Mouse (Mus musculus) c-Kit-positive CD71-positive TER-119-positive erythroid progenitor cells, embryonic 14.5 days (primary cell): ENCODE results near the gene Epb41l1.

Experiments used
- DNase-seq: peaks from one replicate; pipeline ENCODE4 v3.0.0-alpha.2; 2013; ENCODE audit warnings: low spot score

Epb41l1 gene

GRCm38 (mm10) chr2:156538817-156539555 is 118.3 kb downstream of the Epb41l1 start:
- no peak for DNase-seq

- DNase-seq, result no peak
Observed at GRCm38 (mm10) chr2:156540991-156541390, 120.3 kb downstream of the Epb41l1 start.

- DNase-seq, result no peak
Observed at GRCm38 (mm10) chr2:156542410-156542809, 121.7 kb downstream of the Epb41l1 start.

GRCm38 (mm10) chr2:156543804-156544203 is 123.1 kb downstream of the Epb41l1 start:
- DNase-seq, result no peak

- peak; percentile 85 for DNase-seq
Observed at GRCm38 (mm10) chr2:156547123-156547891, 126.6 kb downstream of the Epb41l1 start, which contains the start of gene Aar2. TSS of gene Aar2 (plus strand) at chr2:156547584.

- DNase-seq, result no peak
Observed at GRCm38 (mm10) chr2:156552421-156552820, 131.7 kb downstream of the Epb41l1 start.

GRCm38 (mm10) chr2:156561808-156562207 is 141.1 kb downstream of the Epb41l1 start:
- DNase-seq, result no peak

- DNase-seq, result no peak
Observed at GRCm38 (mm10) chr2:156563557-156563956, 142.8 kb downstream of the Epb41l1 start.

GRCm38 (mm10) chr2:156566512-156566911 is 145.8 kb downstream of the Epb41l1 start:
- no peak for DNase-seq

- DNase-seq, result no peak
Observed at GRCm38 (mm10) chr2:156568647-156569046, 147.9 kb downstream of the Epb41l1 start.

GRCm38 (mm10) chr2:156569261-156569660 is 148.6 kb downstream of the Epb41l1 start:
- DNase-seq, result no peak

- no peak for DNase-seq
Observed at GRCm38 (mm10) chr2:156571521-156571920, 150.8 kb downstream of the Epb41l1 start.

GRCm38 (mm10) chr2:156576850-156577587 is 156.3 kb downstream of the Epb41l1 start:
- no peak for DNase-seq

- no peak for DNase-seq
Observed at GRCm38 (mm10) chr2:156580507-156580906, 159.8 kb downstream of the Epb41l1 start.

GRCm38 (mm10) chr2:156581244-156581643 is 160.5 kb downstream of the Epb41l1 start:
- DNase-seq, result no peak

GRCm38 (mm10) chr2:156582887-156583286 is 162.2 kb downstream of the Epb41l1 start:
- DNase-seq, result no peak

GRCm38 (mm10) chr2:156584154-156584796 is 163.6 kb downstream of the Epb41l1 start:
- DNase-seq, result no peak

GRCm38 (mm10) chr2:156584797-156585471 is 164.2 kb downstream of the Epb41l1 start:
- DNase-seq, result no peak

GRCm38 (mm10) chr2:156589481-156589880 is 168.8 kb downstream of the Epb41l1 start:
- DNase-seq, result no peak
